Mouse (Mus musculus) hindbrain, embryonic 16.5 days (tissue): ENCODE measurements around the gene Gm12166. TPM values are rescaled to one million over a fixed set of nuclear protein-coding genes. Genes with fewer than 3 reads are reported as not detected.

Experiments used
- ATAC-seq: fragments of 200-750 bp; cut with Nextera tagmentation; 2 replicates; pipeline ENCODE4 v1.8.0; 2017; ENCODE audit warnings: moderate TSS enrichment, moderate library complexity
- H3K27ac ChIP-seq: fragments of 300-500 bp; sonication (generic); 2 replicates; pipeline ENCODE4 v1.5.1; 2014; ENCODE audit warnings: low read depth, mild to moderate bottlenecking, control low read depth, low read length, moderate library complexity
- H3K27me3 ChIP-seq: fragments of 300-500 bp; sonication (generic); replicated peaks from 2 replicates; pipeline ENCODE4 v1.6.1; 2014; ENCODE audit warnings: low read length; ENCODE audit not compliant: control insufficient read depth, insufficient read depth
- H3K36me3 ChIP-seq: fragments of 300-500 bp; sonication (generic); 2 replicates; pipeline ENCODE4 v1.6.1; 2014; ENCODE audit warnings: mild to moderate bottlenecking, low read length, moderate library complexity, mixed read lengths; ENCODE audit not compliant: control insufficient read depth, insufficient read depth
- H3K4me1 ChIP-seq: fragments of 300-500 bp; sonication (generic); 2 replicates; pipeline ENCODE4 v1.6.1; 2014; ENCODE audit warnings: low read depth, low read length; ENCODE audit not compliant: control insufficient read depth, insufficient read depth
- H3K4me2 ChIP-seq: fragments of 300-500 bp; sonication (generic); 2 replicates; pipeline ENCODE4 v1.6.1; 2014; ENCODE audit warnings: mild to moderate bottlenecking, low read length, control low read depth, moderate library complexity
- H3K4me3 ChIP-seq: fragments of 300-500 bp; sonication (generic); 2 replicates; pipeline ENCODE4 v1.5.1; 2014; ENCODE audit warnings: mild to moderate bottlenecking, low read length, control low read depth, moderate library complexity
- H3K9ac ChIP-seq: fragments of 300-500 bp; sonication (generic); 2 replicates; pipeline ENCODE4 v1.6.1; 2014; ENCODE audit warnings: low read depth, mild to moderate bottlenecking, control low read depth, low read length, moderate library complexity
- H3K9me3 ChIP-seq: fragments of 300-500 bp; sonication (generic); 2 replicates; pipeline ENCODE4 v1.6.1; 2014; ENCODE audit warnings: mild to moderate bottlenecking, low read length, moderate library complexity; ENCODE audit not compliant: control insufficient read depth
- WGBS: fragments of 180-500 bp; shearing (Covaris S2); extraction: QIAGEN DNeasy Blood & Tissue Kit; methylation state at CpG from one replicate; pipeline ENCODE4 v1.1.7; 2014; 5-methylcytosine and 5-hydroxymethylcytosine counted together
- microRNA-seq: library from miRNA; unstranded; fragments of <30 nt; microRNA quantifications from one replicate; pipeline ENCODE4, GENCODE M21; 2017
- polyA plus RNA-seq: library from polyadenylated mRNA; unstranded; fragments of >200 nt; fragmentation: Nextera tagmentation; extraction: Ambion mirVana; gene quantifications from 2 replicates; pipeline ENCODE4 v1.2.1, GENCODE M21; 2015

Gm12166 gene
- polyA plus RNA-seq, 1 experiment from 2014 or later, result 13.3 TPM

GRCm38 (mm10) chr11:46029485-46029884, 22.6 kb downstream of the Gm12166 start:
- ATAC-seq, result no peak
- no peak overlapping the region for H3K4me3 ChIP-seq
- H3K9me3 ChIP-seq, result no peaks in the 10 kb centered on the region
- H3K27ac ChIP-seq, result no peak overlapping the region
- no peak overlapping the region for H3K4me2 ChIP-seq
- H3K9ac ChIP-seq, result no peak overlapping the region
- 75% methylated on average over 2 of the region's 2 CpGs for WGBS
- H3K27me3 ChIP-seq, result no peaks in the 10 kb centered on the region
- no peaks in the 10 kb centered on the region; the same call in 1 of the 2 replicates for H3K4me1 ChIP-seq
- H3K36me3 ChIP-seq, result no peaks in the 10 kb centered on the region

GRCm38 (mm10) chr11:46027952-46028814, 23.9 kb downstream of the Gm12166 start:
- H3K27me3 ChIP-seq, result no peaks in the 10 kb centered on the region
- ATAC-seq, result no peak
- no peaks in the 10 kb centered on the region for H3K36me3 ChIP-seq
- H3K4me3 ChIP-seq, result no peak overlapping the region
- WGBS, result 90% methylated on average over 6 of the region's 6 CpGs
- H3K9me3 ChIP-seq, result no peaks in the 10 kb centered on the region
- no peak overlapping the region for H3K27ac ChIP-seq
- H3K4me2 ChIP-seq, result no peak overlapping the region
- H3K9ac ChIP-seq, result no peak overlapping the region
- H3K4me1 ChIP-seq, result no peaks in the 10 kb centered on the region; the same call in 1 of the 2 replicates

DNA sequence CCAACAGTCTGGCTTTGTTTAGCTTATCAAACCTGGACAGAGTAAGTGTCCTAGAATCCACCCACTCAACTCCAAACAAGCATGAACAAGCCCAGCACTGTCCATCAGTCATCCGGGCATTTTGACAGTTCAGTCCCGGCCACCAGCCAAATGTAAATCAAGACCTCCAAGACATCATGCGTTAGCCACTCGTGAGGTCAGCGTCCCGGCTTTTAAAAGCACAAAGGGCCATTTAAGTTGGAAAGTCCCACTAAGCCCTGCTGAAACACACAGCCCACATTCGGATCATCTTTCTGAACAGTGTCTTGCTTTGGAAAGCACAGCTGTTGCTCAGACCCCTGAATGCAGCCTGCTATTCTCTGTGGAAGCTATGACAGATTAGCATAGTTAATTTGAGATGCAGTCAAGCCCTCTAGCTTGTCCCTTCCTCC, 26.1 kb downstream of the Gm12166 start:
- H3K36me3 ChIP-seq, result no peaks in the 10 kb centered on the region
- H3K27me3 ChIP-seq, result no peaks in the 10 kb centered on the region
- no peak overlapping the region for H3K4me2 ChIP-seq
- no peak overlapping the region for H3K4me3 ChIP-seq
- H3K9ac ChIP-seq, result no peak overlapping the region
- no peaks in the 10 kb centered on the region; the same call in 1 of the 2 replicates for H3K4me1 ChIP-seq
- H3K9me3 ChIP-seq, result no peaks in the 10 kb centered on the region
- H3K27ac ChIP-seq, result no peak overlapping the region
- ATAC-seq, result peak; percentile 52; the same call in 1 of the 2 replicates
- 33% methylated on average over 7 of the region's 7 CpGs for WGBS

DNA sequence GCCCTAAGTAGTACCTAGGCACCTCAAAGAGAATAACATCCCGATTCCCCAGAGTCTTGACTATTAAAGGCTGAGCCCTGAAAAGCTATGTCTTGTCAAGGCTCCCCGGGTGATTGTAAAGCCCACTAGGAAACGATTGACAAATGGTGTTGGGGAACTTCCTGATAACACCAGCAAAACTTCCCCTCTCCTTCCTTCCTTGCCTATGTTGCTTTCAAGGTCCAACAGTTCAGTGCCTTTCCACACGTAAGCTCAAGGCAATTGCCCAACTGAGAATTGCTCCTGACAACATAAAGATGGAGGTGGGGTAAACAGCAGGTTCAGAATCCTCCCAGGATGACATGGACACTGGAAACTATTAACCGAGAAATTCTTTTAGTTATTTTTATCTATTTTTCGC, 29.1 kb downstream of the Gm12166 start:
- no peaks in the 10 kb centered on the region for H3K9me3 ChIP-seq
- WGBS, result 90% methylated on average over 6 of the region's 6 CpGs
- H3K4me2 ChIP-seq, result no peak overlapping the region

GRCm38 (mm10) chr11:46021850-46022249, 30.3 kb downstream of the Gm12166 start:
- H3K36me3 ChIP-seq, result no peaks in the 10 kb centered on the region
- no peaks in the 10 kb centered on the region for H3K4me1 ChIP-seq
- no peak overlapping the region for H3K9ac ChIP-seq
- no peak overlapping the region for H3K27ac ChIP-seq
- no peaks in the 10 kb centered on the region for H3K27me3 ChIP-seq
- H3K4me2 ChIP-seq, result no peak overlapping the region
- no peak overlapping the region for H3K4me3 ChIP-seq
- H3K9me3 ChIP-seq, result no peaks in the 10 kb centered on the region
- ATAC-seq, result no peak

More for the DNA sequence above, 29.1 kb downstream of the Gm12166 start:
- H3K36me3 ChIP-seq, result no peaks in the 10 kb centered on the region
- H3K9ac ChIP-seq, result no peak overlapping the region
- no peak for ATAC-seq
- no peak overlapping the region for H3K27ac ChIP-seq
- no peak overlapping the region for H3K4me3 ChIP-seq
- H3K4me1 ChIP-seq, result no peaks in the 10 kb centered on the region
- no peaks in the 10 kb centered on the region for H3K27me3 ChIP-seq

GRCm38 (mm10) chr11:46020246-46020645, 31.9 kb downstream of the Gm12166 start:
- ATAC-seq, result no peak
- H3K27ac ChIP-seq, result no peak overlapping the region
- H3K9ac ChIP-seq, result no peak overlapping the region
- H3K27me3 ChIP-seq, result no peaks in the 10 kb centered on the region
- WGBS, result 67% methylated on average over 1 of the region's 1 CpGs
- H3K4me3 ChIP-seq, result no peak overlapping the region
- H3K9me3 ChIP-seq, result no peaks in the 10 kb centered on the region
- no peaks in the 10 kb centered on the region for H3K4me1 ChIP-seq
- H3K4me2 ChIP-seq, result no peak overlapping the region
- H3K36me3 ChIP-seq, result no peaks in the 10 kb centered on the region

- H3K4me2 ChIP-seq, result no peak overlapping the region
- 17% methylated on average over 6 of the region's 6 CpGs for WGBS
- no peaks in the 10 kb centered on the region for H3K36me3 ChIP-seq
- no peaks in the 10 kb centered on the region for H3K4me1 ChIP-seq
- no peak overlapping the region for H3K4me3 ChIP-seq
- H3K27ac ChIP-seq, result no peak overlapping the region
- no peak for ATAC-seq
- no peaks in the 10 kb centered on the region for H3K9me3 ChIP-seq
- no peak overlapping the region for H3K9ac ChIP-seq
- no peaks in the 10 kb centered on the region for H3K27me3 ChIP-seq
Measured at GRCm38 (mm10) chr11:46016061-46016460, 36.1 kb downstream of the Gm12166 start.

Small RNAs within 50 kb of the gene (microRNA-seq; reads per million reads assigned to microRNA genes)
- gene Mir8100, result not detected

Other genes with a start within 250 kb of the Gm12166 start
- 39.4 and 43.4 TPM in 2 replicates for gene Clint1, start 200.3 kb downstream of the Gm12166 start, polyA plus RNA-seq
- 24.4 and 24.6 TPM in 2 replicates for gene Lsm11, start 107.4 kb downstream of the Gm12166 start, polyA plus RNA-seq
- gene Thg1l, start 96.8 kb downstream of the Gm12166 start, polyA plus RNA-seq, result 9.5 and 9.9 TPM in 2 replicates
- gene Sox30, start 72.0 kb downstream of the Gm12166 start, polyA plus RNA-seq, result not detected in 2 replicates
- 9.4 and 13.0 TPM in 2 replicates for gene Adam19, start 3.7 kb upstream of the Gm12166 start, polyA plus RNA-seq
- 0.26 and 0.45 TPM in 2 replicates for gene Nipal4, start 114.2 kb upstream of the Gm12166 start, polyA plus RNA-seq
- 2.7 and 3.8 TPM in 2 replicates for gene Fndc9, start 183.2 kb upstream of the Gm12166 start, polyA plus RNA-seq